Mouse (Mus musculus): Measurements from ENCODE around the gene Adad2. TPM values are rescaled to one million over a fixed set of nuclear protein-coding genes. Genes with fewer than 3 reads are reported as not detected.

The Adad2 gene
- polyA plus RNA-seq, 1 experiment: 1.7 TPM

GRCm38 (mm10) chr8:119630841-119631240, 18.3 kb downstream of the Adad2 start:
- peaks cover 8% of the 10 kb centered on the region for H3K4me1 ChIP-seq (ENCODE audit: control insufficient read depth, insufficient read depth, low read length)
- no peak for TF ChIP-seq EP300 (IDR thresholded peaks at IDR 0.05; ENCODE audit: insufficient read depth, low read depth, low read length)
- no peak for TF ChIP-seq CTCF (IDR thresholded peaks at IDR 0.05; ENCODE audit: low read depth, low read length)
- no peak for TF ChIP-seq POLR2A (IDR thresholded peaks at IDR 0.05; ENCODE audit: insufficient read depth, low read length)
- no peaks in the 10 kb centered on the region for H3K36me3 ChIP-seq (ENCODE audit: control insufficient read depth, insufficient read depth, low read length, poor library complexity, severe bottlenecking)
- no peak overlapping the region for H3K4me3 ChIP-seq (ENCODE audit: low read depth, low read length)
- no peak overlapping the region for H3K9ac ChIP-seq (ENCODE audit: low read depth, poor library complexity, severe bottlenecking)
- no peak overlapping the region for H3K27ac ChIP-seq (ENCODE audit: insufficient read depth, low read length)
- H3K9me3 ChIP-seq (replicated peaks; ENCODE audit: control insufficient read depth, insufficient read depth, low read length, poor library complexity, severe bottlenecking): no peaks in the 10 kb centered on the region
- H3K27me3 ChIP-seq (ENCODE audit: control insufficient read depth, insufficient read depth, low read length, poor library complexity, severe bottlenecking): no peaks in the 10 kb centered on the region; the same call in none of the 2 replicates

DNA sequence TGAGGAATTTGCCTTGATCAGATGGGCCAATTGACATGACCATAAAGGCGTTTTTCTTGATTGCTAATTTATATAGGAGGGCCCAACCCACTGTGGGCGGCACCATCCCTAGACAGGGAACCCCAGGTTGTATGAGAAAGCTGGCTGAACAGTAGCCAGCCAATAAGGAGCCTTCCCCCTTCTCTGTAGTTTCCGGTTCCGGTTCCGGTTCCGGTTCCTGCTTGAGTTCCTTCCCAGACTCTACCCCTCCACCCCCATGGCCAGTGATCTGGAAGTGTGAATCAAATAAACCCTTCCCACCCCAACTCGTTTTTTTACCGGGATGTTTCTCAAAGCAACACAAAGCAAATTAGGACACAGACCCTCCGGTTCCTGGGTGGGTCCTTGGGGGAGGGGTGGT, 19.7 kb downstream of the Adad2 start:
- TF ChIP-seq CTCF (IDR thresholded peaks at IDR 0.05; ENCODE audit: low read depth, low read length): no peak
- TF ChIP-seq EP300 (IDR thresholded peaks at IDR 0.05; ENCODE audit: insufficient read depth, low read depth, low read length): no peak
- no peak for TF ChIP-seq POLR2A (IDR thresholded peaks at IDR 0.05; ENCODE audit: insufficient read depth, low read length)
- Histone ChIP-seq H3K9me3 (replicated peaks; ENCODE audit: control insufficient read depth, insufficient read depth, low read length, poor library complexity, severe bottlenecking) (no peaks in the 10 kb centered on the region), H3K4me1 (ENCODE audit: control insufficient read depth, insufficient read depth, low read length) (peaks cover 6% of the 10 kb centered on the region), H3K4me3 (ENCODE audit: low read depth, low read length) (no peak overlapping the region), H3K36me3 (ENCODE audit: control insufficient read depth, insufficient read depth, low read length, poor library complexity, severe bottlenecking) (no peaks in the 10 kb centered on the region), H3K9ac (ENCODE audit: low read depth, poor library complexity, severe bottlenecking) (no peak overlapping the region), H3K27ac (ENCODE audit: insufficient read depth, low read length) (no peak overlapping the region), H3K27me3 (ENCODE audit: control insufficient read depth, insufficient read depth, low read length, poor library complexity, severe bottlenecking) (no peaks in the 10 kb centered on the region; the same call in none of the 2 replicates)

GRCm38 (mm10) chr8:119632909-119633308, 20.4 kb downstream of the Adad2 start:
- Histone ChIP-seq H3K4me3 (ENCODE audit: low read depth, low read length) (peak overlapping the region; percentile 22), H3K9me3 (replicated peaks; ENCODE audit: control insufficient read depth, insufficient read depth, low read length, poor library complexity, severe bottlenecking) (no peaks in the 10 kb centered on the region), H3K9ac (ENCODE audit: low read depth, poor library complexity, severe bottlenecking) (peak overlapping the region; percentile 22), H3K27ac (ENCODE audit: insufficient read depth, low read length) (no peak overlapping the region), H3K27me3 (ENCODE audit: control insufficient read depth, insufficient read depth, low read length, poor library complexity, severe bottlenecking) (no peaks in the 10 kb centered on the region; the same call in none of the 2 replicates), H3K36me3 (ENCODE audit: control insufficient read depth, insufficient read depth, low read length, poor library complexity, severe bottlenecking) (no peaks in the 10 kb centered on the region), H3K4me1 (ENCODE audit: control insufficient read depth, insufficient read depth, low read length) (peaks cover under 1% of the 10 kb centered on the region)
- TF ChIP-seq POLR2A (IDR thresholded peaks at IDR 0.05; ENCODE audit: insufficient read depth, low read length) (no peak), EP300 (IDR thresholded peaks at IDR 0.05; ENCODE audit: insufficient read depth, low read depth, low read length) (no peak), CTCF (IDR thresholded peaks at IDR 0.05; ENCODE audit: low read depth, low read length) (no peak)

DNA sequence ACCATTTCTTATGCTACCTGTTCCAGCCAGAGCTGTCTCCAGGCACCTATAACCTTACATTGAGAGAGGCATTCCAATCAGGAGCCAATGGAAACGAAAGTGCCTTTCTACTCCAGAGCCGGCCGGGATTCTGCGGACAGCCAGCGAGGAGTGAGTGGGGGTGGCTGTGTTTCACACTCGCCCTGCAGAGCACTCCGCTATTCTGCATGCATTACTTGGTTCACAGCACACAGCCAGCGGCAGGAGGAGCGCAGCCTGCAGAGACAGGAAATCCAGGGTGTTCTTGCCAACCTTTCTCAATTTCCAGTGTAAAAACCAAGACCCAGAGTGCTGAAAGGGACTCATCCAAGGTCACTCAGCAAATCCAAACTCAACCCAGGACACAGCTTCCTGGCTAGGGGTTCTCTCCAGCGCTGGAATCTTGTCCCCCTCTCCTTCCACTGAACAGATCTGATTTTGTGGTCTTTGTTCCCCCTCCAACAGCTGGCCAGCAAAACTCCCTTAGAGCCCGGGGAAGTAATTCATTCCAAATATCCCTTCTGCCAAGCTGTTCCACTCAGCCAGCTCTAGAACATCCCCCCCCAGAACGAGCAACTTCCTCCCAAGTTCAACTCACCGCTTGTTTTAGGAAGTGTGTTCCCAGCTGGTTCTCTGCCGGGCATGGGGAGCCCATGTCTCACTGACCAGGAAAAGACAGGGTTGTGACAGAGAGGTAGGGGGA, 22.2 kb downstream of the Adad2 start:
- Histone ChIP-seq H3K9ac (ENCODE audit: low read depth, poor library complexity, severe bottlenecking) (no peak overlapping the region), H3K4me3 (ENCODE audit: low read depth, low read length) (no peak overlapping the region), H3K4me1 (ENCODE audit: control insufficient read depth, insufficient read depth, low read length) (no peaks in the 10 kb centered on the region), H3K9me3 (replicated peaks; ENCODE audit: control insufficient read depth, insufficient read depth, low read length, poor library complexity, severe bottlenecking) (no peaks in the 10 kb centered on the region), H3K36me3 (ENCODE audit: control insufficient read depth, insufficient read depth, low read length, poor library complexity, severe bottlenecking) (no peaks in the 10 kb centered on the region), H3K27ac (ENCODE audit: insufficient read depth, low read length) (no peak overlapping the region), H3K27me3 (ENCODE audit: control insufficient read depth, insufficient read depth, low read length, poor library complexity, severe bottlenecking) (no peaks in the 10 kb centered on the region; the same call in none of the 2 replicates)
- TF ChIP-seq CTCF (IDR thresholded peaks at IDR 0.05; ENCODE audit: low read depth, low read length) (no peak), EP300 (IDR thresholded peaks at IDR 0.05; ENCODE audit: insufficient read depth, low read depth, low read length) (no peak), POLR2A (IDR thresholded peaks at IDR 0.05; ENCODE audit: insufficient read depth, low read length) (no peak)

DNA sequence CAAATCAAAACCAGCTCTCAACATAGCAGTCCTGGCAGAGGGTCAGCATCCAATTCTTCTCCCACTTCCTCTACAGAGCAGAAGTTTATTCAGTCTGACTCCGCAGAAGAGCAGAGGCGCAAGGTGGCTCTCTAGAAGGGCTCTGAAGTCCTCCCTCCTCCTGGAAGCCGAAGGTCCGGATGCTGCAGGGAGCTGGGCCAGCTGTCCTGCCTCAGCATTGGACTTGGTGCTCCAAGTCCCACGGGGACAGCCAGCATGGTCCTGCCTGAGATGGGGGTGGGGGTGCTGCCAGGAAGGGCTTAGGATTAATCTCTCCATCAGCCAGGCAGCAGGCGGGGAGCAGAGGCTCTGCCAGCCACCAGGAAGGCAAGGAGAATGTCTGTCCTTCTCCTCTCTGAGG, 22.8 kb downstream of the Adad2 start, which contains the start of gene Kcng4:
Kcng4 (minus strand) TSS at position 303 of the 400 bp plus-strand sequence.
- no peaks in the 10 kb centered on the region for H3K9me3 ChIP-seq (replicated peaks; ENCODE audit: control insufficient read depth, insufficient read depth, low read length, poor library complexity, severe bottlenecking)
- no peak within 1 kb of the TSS for H3K27ac ChIP-seq (ENCODE audit: insufficient read depth, low read length)
- H3K4me1 ChIP-seq (ENCODE audit: control insufficient read depth, insufficient read depth, low read length): no peaks in the 10 kb centered on the region
- no peaks in the 10 kb centered on the region; the same call in none of the 2 replicates for H3K27me3 ChIP-seq (ENCODE audit: control insufficient read depth, insufficient read depth, low read length, poor library complexity, severe bottlenecking)
- no peak within 1 kb of the TSS for H3K9ac ChIP-seq (ENCODE audit: low read depth, poor library complexity, severe bottlenecking)
- TF ChIP-seq EP300 (IDR thresholded peaks at IDR 0.05; ENCODE audit: insufficient read depth, low read depth, low read length) (no peak), CTCF (IDR thresholded peaks at IDR 0.05; ENCODE audit: low read depth, low read length) (no peak), POLR2A (IDR thresholded peaks at IDR 0.05; ENCODE audit: insufficient read depth, low read length) (no peak)
- no peaks in the 10 kb centered on the region for H3K36me3 ChIP-seq (ENCODE audit: control insufficient read depth, insufficient read depth, low read length, poor library complexity, severe bottlenecking)
- no peak within 1 kb of the TSS for H3K4me3 ChIP-seq (ENCODE audit: low read depth, low read length)

- no peak overlapping the region for H3K4me3 ChIP-seq (ENCODE audit: low read depth, low read length)
- no peaks in the 10 kb centered on the region for H3K36me3 ChIP-seq (ENCODE audit: control insufficient read depth, insufficient read depth, low read length, poor library complexity, severe bottlenecking)
- TF ChIP-seq CTCF (IDR thresholded peaks at IDR 0.05; ENCODE audit: low read depth, low read length) (no peak), POLR2A (IDR thresholded peaks at IDR 0.05; ENCODE audit: insufficient read depth, low read length) (no peak), EP300 (IDR thresholded peaks at IDR 0.05; ENCODE audit: insufficient read depth, low read depth, low read length) (no peak)
- no peak overlapping the region for H3K27ac ChIP-seq (ENCODE audit: insufficient read depth, low read length)
- H3K9me3 ChIP-seq (replicated peaks; ENCODE audit: control insufficient read depth, insufficient read depth, low read length, poor library complexity, severe bottlenecking): no peaks in the 10 kb centered on the region
- no peaks in the 10 kb centered on the region for H3K4me1 ChIP-seq (ENCODE audit: control insufficient read depth, insufficient read depth, low read length)
- no peaks in the 10 kb centered on the region; the same call in none of the 2 replicates for H3K27me3 ChIP-seq (ENCODE audit: control insufficient read depth, insufficient read depth, low read length, poor library complexity, severe bottlenecking)
- H3K9ac ChIP-seq (ENCODE audit: low read depth, poor library complexity, severe bottlenecking): no peak overlapping the region
Observed at GRCm38 (mm10) chr8:119635958-119636357, 23.4 kb downstream of the Adad2 start.
